Mouse (Mus musculus) liver, embryonic 13.5 days (tissue): ENCODE measurements around the gene Gm266. TPM values are rescaled to one million over a fixed set of nuclear protein-coding genes. Genes with fewer than 3 reads are reported as not detected.
"Not testable (repeated sequence)": the region's sequence is repeated elsewhere in the genome, so short reads cannot be mapped to it uniquely, and the experiment has no call there.

Source experiments
- ATAC-seq: fragments of 200-750 bp; cut with Nextera tagmentation; 2 replicates; pipeline ENCODE4 v1.8.0; 2017; ENCODE audit warnings: low read depth, mild to moderate bottlenecking, moderate number of reproducible peaks, moderate library complexity
- DNase-seq: peaks from one replicate; pipeline ENCODE4 v3.0.0; 2022
- H3K27ac ChIP-seq: fragments of 300-500 bp; sonication (generic); 2 replicates; pipeline ENCODE4 v1.5.1; 2015; ENCODE audit warnings: moderate library complexity, mild to moderate bottlenecking, inconsistent platforms
- H3K27me3 ChIP-seq: fragments of 300-500 bp; sonication (generic); 2 replicates; pipeline ENCODE4 v1.6.1; 2015; ENCODE audit warnings: mild to moderate bottlenecking, inconsistent platforms
- H3K36me3 ChIP-seq: fragments of 300-500 bp; sonication (generic); 2 replicates; pipeline ENCODE4 v1.6.1; 2015; ENCODE audit warnings: mild to moderate bottlenecking, inconsistent platforms
- H3K4me1 ChIP-seq: fragments of 300-500 bp; sonication (generic); replicated peaks from 2 replicates; pipeline ENCODE4 v1.6.1; 2015; ENCODE audit warnings: inconsistent platforms
- H3K4me2 ChIP-seq: fragments of 300-500 bp; sonication (generic); 2 replicates; pipeline ENCODE4 v1.6.1; 2015; ENCODE audit warnings: inconsistent platforms, mild to moderate bottlenecking, moderate library complexity
- H3K4me3 ChIP-seq: fragments of 300-500 bp; sonication (generic); replicated peaks from 2 replicates; pipeline ENCODE4 v1.5.1; 2015; ENCODE audit warnings: mild to moderate bottlenecking, inconsistent platforms
- H3K9ac ChIP-seq: fragments of 300-500 bp; sonication (generic); 2 replicates; pipeline ENCODE4 v1.6.1; 2015; ENCODE audit warnings: mild to moderate bottlenecking, inconsistent platforms
- H3K9me3 ChIP-seq: fragments of 300-500 bp; sonication (generic); replicated peaks from 2 replicates; pipeline ENCODE4 v1.6.1; 2016; ENCODE audit warnings: inconsistent platforms
- WGBS: fragments of 180-500 bp; shearing (Covaris S2); methylation state at CpG from one replicate; pipeline ENCODE4 v1.1.7; 2015; ENCODE audit not compliant: insufficient replicate concordance; 5-methylcytosine and 5-hydroxymethylcytosine counted together
- polyA plus RNA-seq: library from polyadenylated mRNA; unstranded; fragments of >200 nt; fragmentation: Nextera tagmentation; extraction: Ambion mirVana; gene quantifications from 2 replicates; pipeline ENCODE4 v1.2.1, GENCODE M21; 2015

Gene Gm266
- polyA plus RNA-seq, 1 experiment from 2014 or later: 1.0 TPM

DNA sequence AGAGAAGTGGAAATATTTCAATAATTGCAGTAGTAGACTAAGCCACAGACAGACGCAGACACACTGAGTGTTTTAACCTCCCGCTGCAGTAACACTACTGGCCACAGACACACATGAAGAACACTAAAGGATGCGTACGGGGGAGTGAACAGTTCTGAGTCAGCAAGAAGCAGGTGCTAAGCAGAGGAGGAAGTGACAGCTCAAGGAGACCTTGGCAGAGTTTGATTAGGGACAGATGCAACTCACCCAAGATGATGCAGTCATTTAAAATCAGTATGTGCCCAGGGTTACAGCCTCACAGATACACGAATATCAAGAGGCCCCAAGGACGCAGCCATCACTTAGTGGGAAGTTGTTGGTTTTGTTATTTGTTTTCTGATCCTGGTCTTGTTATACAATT, 31.2 kb upstream of the Gm266 start:
- 38% methylated on average over 6 of the region's 6 CpGs for WGBS
- H3K27ac ChIP-seq: peak overlapping the region; percentile 99
- H3K27me3 ChIP-seq: 0 out of 2 replicates have a peak, but pooled peaks cover 9% of the 10 kb centered on the region
- DNase-seq: peak; percentile 70
- ATAC-seq: peak; percentile 76
- H3K4me2 ChIP-seq: peak overlapping the region; percentile 69
- H3K4me1 ChIP-seq: peaks cover 68% of the 10 kb centered on the region
- no peak overlapping the region; the same call in 1 of the 2 replicates for H3K4me3 ChIP-seq
- peaks cover under 1% of the 10 kb centered on the region; the same call in 1 of the 2 replicates for H3K9me3 ChIP-seq
- no peaks in the 10 kb centered on the region for H3K36me3 ChIP-seq
- H3K9ac ChIP-seq: peak overlapping the region; percentile 73

DNA sequence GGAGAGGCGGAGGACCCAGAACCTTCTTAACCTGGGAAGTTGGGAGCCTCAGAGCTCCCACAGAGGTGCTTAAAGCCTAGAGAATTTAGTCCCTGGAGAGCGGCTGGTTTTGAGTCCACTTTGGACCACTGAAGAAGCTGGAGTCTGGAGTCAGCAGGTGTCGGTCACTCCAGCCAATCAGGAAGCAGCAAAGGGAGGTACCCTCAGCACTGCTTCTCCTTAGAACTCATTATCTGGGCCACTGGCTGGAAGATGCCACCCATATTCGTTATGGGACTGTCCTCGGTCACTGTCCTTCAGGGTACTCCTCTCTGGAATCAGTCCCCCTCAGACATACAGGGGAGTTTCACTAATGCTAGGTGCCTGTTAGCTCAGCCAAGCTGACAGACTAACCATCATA, 30.3 kb upstream of the Gm266 start:
- ATAC-seq: peak; percentile 9; the same call in 1 of the 2 replicates
- peak; percentile 31 for DNase-seq
- H3K9ac ChIP-seq: peak overlapping the region; percentile 73
- H3K4me3 ChIP-seq: no peak overlapping the region
- no peaks in the 10 kb centered on the region for H3K36me3 ChIP-seq
- no peaks in the 10 kb centered on the region; the same call in 1 of the 2 replicates for H3K9me3 ChIP-seq
- peaks cover 68% of the 10 kb centered on the region for H3K4me1 ChIP-seq
- WGBS: 75% methylated on average over 5 of the region's 5 CpGs
- H3K4me2 ChIP-seq: peak overlapping the region; percentile 69
- H3K27me3 ChIP-seq: 0 out of 2 replicates have a peak, but pooled peaks cover 8% of the 10 kb centered on the region
- H3K27ac ChIP-seq: peak overlapping the region; percentile 99

DNA sequence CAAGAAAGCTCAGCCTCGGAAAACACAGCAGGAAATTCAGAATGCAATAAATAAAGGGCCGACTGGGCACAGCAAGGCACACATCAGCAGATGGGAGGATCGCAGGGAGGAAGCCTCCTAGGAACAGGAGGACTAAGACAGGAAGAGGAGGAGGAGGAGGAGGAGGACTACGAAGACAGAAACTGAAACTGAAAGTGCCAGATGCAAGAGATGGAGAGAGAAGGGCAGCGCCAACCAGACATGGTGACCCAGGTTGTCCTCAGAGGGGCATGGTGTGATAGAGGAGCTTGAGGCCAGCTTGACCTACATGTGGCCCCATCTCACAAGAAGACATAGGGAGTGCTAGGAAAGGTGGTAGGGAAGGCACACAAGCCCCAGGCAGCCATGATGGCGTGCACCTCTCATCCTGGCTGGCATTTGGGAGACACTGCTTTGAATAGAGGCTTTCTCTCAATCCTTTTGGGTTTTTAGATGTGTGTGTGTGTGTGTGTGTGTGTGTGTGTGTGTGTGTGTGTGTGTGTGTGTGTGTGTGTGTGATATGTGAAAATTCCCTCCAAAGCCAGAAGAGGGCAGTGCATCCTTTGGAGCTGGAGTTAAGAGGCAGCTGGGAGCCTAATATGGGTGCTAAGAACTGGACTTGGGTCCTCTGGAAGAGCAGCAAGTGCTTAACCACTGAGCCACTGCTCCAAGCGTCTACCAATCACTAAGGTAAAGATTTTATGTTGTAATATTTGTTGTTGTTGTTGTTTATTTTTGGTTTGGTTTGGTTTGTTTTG, 29.4 kb upstream of the Gm266 start:
- peak overlapping the region; percentile 53 for H3K4me2 ChIP-seq
- DNase-seq (no peak), ATAC-seq (no peak)
- H3K4me3 ChIP-seq: peak overlapping the region; percentile 45
- peak overlapping the region; percentile 65 for H3K9ac ChIP-seq
- H3K36me3 ChIP-seq: no peaks in the 10 kb centered on the region
- peaks cover 3% of the 10 kb centered on the region; the same call in 1 of the 2 replicates for H3K27me3 ChIP-seq
- H3K27ac ChIP-seq: peak overlapping the region; percentile 71
- H3K9me3 ChIP-seq: no peaks in the 10 kb centered on the region; the same call in 1 of the 2 replicates
- 63% methylated on average over 7 of the region's 7 CpGs for WGBS
- H3K4me1 ChIP-seq: peaks cover 64% of the 10 kb centered on the region

DNA sequence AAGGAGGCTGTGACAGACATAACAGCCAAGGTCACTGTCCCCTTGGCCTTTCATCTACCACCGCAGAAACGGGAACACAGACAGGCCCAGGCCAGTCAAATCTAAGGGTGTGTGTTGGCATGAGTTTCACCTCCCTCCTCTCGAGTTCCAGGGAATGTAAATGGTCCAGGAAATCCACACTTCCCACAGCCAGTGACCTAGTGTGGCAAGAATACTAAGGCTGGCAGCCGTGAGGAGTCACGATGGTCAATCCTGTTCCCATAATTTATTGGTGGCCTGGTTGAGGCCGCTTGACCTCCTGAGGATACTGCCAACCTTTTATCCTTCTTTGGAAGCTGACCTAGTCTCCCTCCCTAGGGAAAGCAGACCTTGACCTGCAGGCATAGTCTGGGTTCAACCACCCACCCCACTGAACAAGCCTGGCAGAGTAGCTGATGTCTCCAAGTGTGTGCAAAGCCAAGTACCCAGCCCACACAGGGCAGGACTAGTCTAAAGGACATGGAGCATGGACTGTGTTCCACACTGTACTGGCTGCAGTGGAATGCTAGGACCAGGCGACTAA, 28.7 kb upstream of the Gm266 start:
- 73% methylated on average over 7 of the region's 7 CpGs for WGBS
- H3K27ac ChIP-seq: peak overlapping the region; percentile 71
- H3K36me3 ChIP-seq: no peaks in the 10 kb centered on the region
- H3K4me3 ChIP-seq: peak overlapping the region; percentile 45
- no peaks in the 10 kb centered on the region; the same call in 1 of the 2 replicates for H3K9me3 ChIP-seq
- H3K4me1 ChIP-seq: peaks cover 58% of the 10 kb centered on the region
- H3K4me2 ChIP-seq: peak overlapping the region; percentile 53
- peak overlapping the region; percentile 65 for H3K9ac ChIP-seq
- H3K27me3 ChIP-seq: no peaks in the 10 kb centered on the region; the same call in 1 of the 2 replicates
- DNase-seq: no peak
- ATAC-seq: no peak

DNA sequence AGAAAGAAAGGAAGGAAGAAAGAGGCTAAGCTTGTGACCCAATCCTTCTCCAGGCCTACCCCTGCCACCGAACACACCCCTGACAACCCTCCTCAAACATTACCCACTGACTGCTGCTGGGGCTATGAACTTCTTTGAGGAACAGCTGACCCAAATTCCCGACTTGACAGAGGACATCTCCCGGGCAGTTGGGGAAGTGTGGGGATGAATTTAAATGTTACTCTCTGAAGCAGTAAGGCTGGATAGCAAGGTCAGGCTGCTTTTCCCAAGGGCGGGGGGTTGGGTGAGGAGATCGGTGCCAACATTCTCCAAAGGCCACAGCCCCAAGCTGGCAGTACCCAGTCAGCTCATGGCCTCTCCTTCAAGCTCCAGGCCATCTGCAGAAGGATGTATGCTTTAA, 28.1 kb upstream of the Gm266 start:
- Histone ChIP-seq H3K27ac (peak overlapping the region; percentile 71; the same call in 1 of the 2 replicates), H3K27me3 (no peaks in the 10 kb centered on the region; the same call in 1 of the 2 replicates), H3K9ac (no peak overlapping the region), H3K36me3 (no peaks in the 10 kb centered on the region), H3K4me2 (no peak overlapping the region), H3K9me3 (no peaks in the 10 kb centered on the region; the same call in 1 of the 2 replicates), H3K4me3 (no peak overlapping the region), H3K4me1 (peaks cover 58% of the 10 kb centered on the region)
- no peak for ATAC-seq
- WGBS: 78% methylated on average over 5 of the region's 5 CpGs
- no peak for DNase-seq

DNA sequence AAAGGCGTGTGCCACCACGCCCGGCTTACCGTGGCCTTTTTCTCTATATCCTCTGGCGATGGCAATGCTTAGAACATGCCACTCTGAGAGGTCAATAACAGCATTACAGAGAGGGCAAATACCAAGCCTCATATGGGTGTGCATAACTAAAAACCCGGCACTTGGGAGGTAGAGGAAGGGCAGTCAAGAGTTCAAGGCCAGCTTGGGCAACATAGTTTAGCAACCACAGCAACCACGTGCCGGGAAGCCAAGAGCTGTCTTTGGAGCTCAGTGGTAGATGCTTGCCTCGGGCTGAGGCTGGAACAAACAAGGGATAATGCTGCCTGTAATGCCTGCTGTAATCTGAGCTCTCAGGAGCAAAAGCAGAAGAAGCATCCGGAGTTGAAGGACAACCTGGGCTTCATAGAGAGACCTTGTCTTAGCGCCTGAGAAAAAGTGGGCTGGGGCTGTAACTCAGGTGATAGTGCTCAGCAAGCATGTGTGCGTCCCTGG, 27.0 kb upstream of the Gm266 start:
- Histone ChIP-seq H3K27me3 (no peaks in the 10 kb centered on the region; the same call in 1 of the 2 replicates), H3K36me3 (no peaks in the 10 kb centered on the region)
- 81% methylated on average over 12 of the region's 12 CpGs for WGBS

DNA sequence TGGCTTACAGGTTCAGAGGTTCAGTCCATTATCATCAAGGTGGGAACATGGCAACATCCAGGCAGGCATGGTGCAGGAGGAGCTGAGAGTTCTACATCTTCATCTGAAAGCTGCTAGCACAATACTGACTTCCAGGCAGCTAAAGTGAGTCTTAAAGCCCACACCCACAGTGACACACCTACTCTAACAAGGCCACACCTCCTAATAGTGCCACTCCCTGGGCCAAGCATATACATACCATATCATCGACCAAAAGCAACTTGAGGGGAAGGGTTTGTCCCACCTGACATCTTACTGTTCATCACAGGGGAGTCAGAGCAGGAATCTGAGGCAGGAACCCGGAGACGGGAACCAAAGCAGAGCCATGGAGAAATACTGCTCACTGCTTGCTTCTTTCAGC, 22.8 kb upstream of the Gm266 start:
- Histone ChIP-seq H3K27me3 (peaks cover 22% of the 10 kb centered on the region), H3K4me2 (peak overlapping the region; percentile 63), H3K4me1 (peaks cover 34% of the 10 kb centered on the region), H3K9ac (peak overlapping the region; percentile 65), H3K27ac (peak overlapping the region; percentile 83), H3K4me3 (peak overlapping the region; percentile 44)
- DNase-seq: peak; percentile 35
- ATAC-seq: peak; percentile 85
- WGBS: 62% methylated on average over 3 of the region's 3 CpGs
- H3K36me3 ChIP-seq, H3K9me3 ChIP-seq: not testable (repeated sequence)

More for the DNA sequence above, 27.0 kb upstream of the Gm266 start:
- no peaks in the 10 kb centered on the region; the same call in 1 of the 2 replicates for H3K9me3 ChIP-seq
- no peak overlapping the region for H3K9ac ChIP-seq
- ATAC-seq: no peak
- peaks cover 59% of the 10 kb centered on the region for H3K4me1 ChIP-seq
- H3K4me2 ChIP-seq: no peak overlapping the region
- H3K27ac ChIP-seq: peak overlapping the region; percentile 48
- no peak for DNase-seq
- H3K4me3 ChIP-seq: no peak overlapping the region

DNA sequence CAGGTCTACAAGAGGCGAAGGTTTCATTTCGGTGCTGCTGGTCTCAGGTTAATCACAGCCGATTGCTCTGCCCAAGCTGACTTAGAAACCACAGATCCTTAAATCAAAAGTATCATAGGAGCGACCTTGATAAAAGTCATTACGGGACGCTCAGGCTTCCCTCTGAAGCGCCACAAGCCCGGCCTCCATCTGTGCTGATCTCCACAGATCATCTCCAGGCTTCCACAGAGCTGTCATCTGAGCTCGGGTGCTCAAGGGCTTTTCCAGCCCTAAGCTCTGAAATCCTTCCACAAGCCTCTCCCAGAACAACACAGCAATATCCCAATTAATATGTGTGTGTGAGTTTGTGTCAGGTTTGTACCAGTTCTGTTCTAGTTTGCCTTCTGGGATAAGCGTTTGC, 22.3 kb upstream of the Gm266 start:
- no peaks in the 10 kb centered on the region for H3K36me3 ChIP-seq
- ATAC-seq (peak; percentile 43; the same call in 1 of the 2 replicates), DNase-seq (no peak)
- H3K4me3 ChIP-seq: peak overlapping the region; percentile 44
- H3K9me3 ChIP-seq: no peaks in the 10 kb centered on the region
- WGBS: 77% methylated on average over 10 of the region's 10 CpGs
- peak overlapping the region; percentile 63 for H3K4me2 ChIP-seq
- H3K27me3 ChIP-seq: peaks cover 27% of the 10 kb centered on the region
- H3K9ac ChIP-seq: peak overlapping the region; percentile 65
- H3K4me1 ChIP-seq: peaks cover 34% of the 10 kb centered on the region
- H3K27ac ChIP-seq: peak overlapping the region; percentile 83

DNA sequence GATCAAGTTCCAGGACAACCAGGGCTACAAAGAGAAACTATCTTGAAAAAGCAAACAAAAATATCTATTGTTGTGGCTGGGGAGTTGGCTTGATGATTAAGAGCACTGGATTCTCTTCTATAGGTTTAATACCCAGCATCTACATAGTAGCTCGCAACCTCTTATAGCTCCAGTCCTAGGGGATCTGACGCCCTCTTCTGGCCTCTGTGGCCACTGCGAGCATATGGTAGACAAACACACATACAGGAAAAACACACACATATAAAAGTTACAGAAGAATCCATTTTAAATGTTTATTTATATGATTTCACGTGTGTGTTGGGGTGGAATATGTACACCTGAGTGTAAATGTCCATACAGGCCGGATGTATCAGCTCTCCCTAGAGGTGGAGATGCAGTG, 21.4 kb upstream of the Gm266 start:
- H3K4me1 ChIP-seq: peaks cover 34% of the 10 kb centered on the region
- H3K27me3 ChIP-seq: peaks cover 35% of the 10 kb centered on the region
- no peak for DNase-seq
- no peak for ATAC-seq
- peak overlapping the region; percentile 63 for H3K4me2 ChIP-seq
- peak overlapping the region; percentile 83; the same call in 1 of the 2 replicates for H3K27ac ChIP-seq
- H3K36me3 ChIP-seq: no peaks in the 10 kb centered on the region
- 52% methylated on average over 5 of the region's 5 CpGs for WGBS
- no peak overlapping the region for H3K9ac ChIP-seq
- H3K9me3 ChIP-seq: no peaks in the 10 kb centered on the region
- no peak overlapping the region for H3K4me3 ChIP-seq

DNA sequence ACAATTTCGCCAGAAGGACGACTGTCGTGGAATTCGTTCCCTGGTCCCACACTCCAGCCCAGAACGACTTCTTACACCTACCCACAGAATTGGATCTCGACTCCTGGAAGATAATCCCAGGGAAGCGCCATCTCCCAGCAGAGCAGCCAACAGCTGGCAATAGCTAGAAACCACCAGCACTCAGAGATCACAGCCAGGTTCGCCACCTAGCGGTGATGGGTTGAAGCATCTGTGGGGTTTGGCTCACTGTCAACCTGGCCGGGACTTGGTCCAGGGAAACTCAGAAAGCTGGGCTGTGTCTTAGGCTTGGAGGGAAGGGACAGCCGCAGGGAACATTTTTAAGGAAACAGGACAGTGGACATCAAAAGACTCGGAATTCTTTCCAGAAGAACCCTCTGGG, 19.3 kb upstream of the Gm266 start:
- Histone ChIP-seq H3K4me3 (no peak overlapping the region), H3K4me2 (no peak overlapping the region), H3K4me1 (peaks cover 34% of the 10 kb centered on the region), H3K27me3 (peaks cover 50% of the 10 kb centered on the region), H3K36me3 (no peaks in the 10 kb centered on the region), H3K9me3 (no peaks in the 10 kb centered on the region), H3K27ac (no peak overlapping the region; the same call in 1 of the 2 replicates), H3K9ac (no peak overlapping the region)
- DNase-seq: peak; percentile 65
- ATAC-seq: peak; percentile 68
- 4% methylated on average over 12 of the region's 12 CpGs for WGBS

DNA sequence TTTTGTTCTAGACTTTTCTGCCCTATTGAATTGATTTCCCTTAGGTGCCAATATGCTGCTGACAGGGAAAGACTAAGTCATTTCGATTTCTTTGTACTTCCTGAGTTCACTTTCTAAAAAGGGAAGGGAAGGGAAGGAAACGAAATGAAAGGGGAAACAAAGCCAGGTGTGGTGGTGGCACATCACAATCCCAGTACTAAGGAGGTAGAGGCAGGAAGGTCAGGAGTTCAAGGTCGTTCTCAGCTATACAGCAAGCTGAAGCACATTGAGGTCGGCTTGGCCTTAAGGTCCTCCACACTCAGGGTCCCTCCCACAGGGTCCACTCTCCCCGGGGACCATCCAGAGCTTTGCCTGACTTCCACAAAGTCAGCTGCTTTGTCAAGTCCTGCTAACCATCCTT, 17.9 kb upstream of the Gm266 start:
- peaks cover 62% of the 10 kb centered on the region for H3K27me3 ChIP-seq
- no peak for ATAC-seq
- H3K9me3 ChIP-seq: no peaks in the 10 kb centered on the region
- H3K36me3 ChIP-seq: no peaks in the 10 kb centered on the region
- no peak overlapping the region for H3K4me2 ChIP-seq
- DNase-seq: no peak
- no peak overlapping the region for H3K9ac ChIP-seq
- no peak overlapping the region for H3K27ac ChIP-seq
- peaks cover 25% of the 10 kb centered on the region for H3K4me1 ChIP-seq
- WGBS: 35% methylated on average over 5 of the region's 5 CpGs
- H3K4me3 ChIP-seq: no peak overlapping the region
